Mouse (Mus musculus): ENCODE results near the gene Serpina9.
"Not testable (repeated sequence)": the region's sequence is repeated elsewhere in the genome, so short reads cannot be mapped to it uniquely, and the experiment has no call there.

Gene Serpina9

GRCm38 (mm10) chr12:103988754-103989513, 24.6 kb downstream of the Serpina9 start:
- DNase-seq, result no peak

GRCm38 (mm10) chr12:103985868-103986267, 27.7 kb downstream of the Serpina9 start:
- DNase-seq, result no peak

GRCm38 (mm10) chr12:103984935-103985334, 28.6 kb downstream of the Serpina9 start:
- DNase-seq, result peak; percentile 15

- no peak for DNase-seq
Measured at GRCm38 (mm10) chr12:103981646-103982360, 31.8 kb downstream of the Serpina9 start.

DNA sequence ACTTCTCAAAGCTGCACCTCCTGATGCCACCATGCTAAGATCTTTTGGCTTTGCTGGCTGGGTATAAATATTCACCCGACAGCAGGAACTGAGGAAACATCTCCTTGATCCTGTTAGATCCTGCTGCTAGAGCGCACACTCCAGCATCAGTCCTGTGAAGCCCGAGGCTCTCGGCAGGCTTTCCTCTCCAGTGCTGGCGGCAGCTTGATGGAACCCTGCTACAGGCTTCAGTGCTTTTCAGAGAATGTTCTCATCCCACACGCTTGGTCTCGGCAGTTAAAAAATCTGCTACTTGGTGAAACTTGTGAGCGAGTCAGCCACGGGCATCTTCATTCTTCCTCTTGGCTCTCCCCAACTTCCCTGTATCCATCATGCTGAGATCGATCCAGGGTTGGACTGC, 35.3 kb downstream of the Serpina9 start:
- DNase-seq, result no peak

- DNase-seq, result no peak
Measured at GRCm38 (mm10) chr12:103977846-103978245, 35.7 kb downstream of the Serpina9 start.

GRCm38 (mm10) chr12:103977060-103977459, 36.5 kb downstream of the Serpina9 start:
- no peak for DNase-seq

- no peak for DNase-seq
Measured at GRCm38 (mm10) chr12:103971080-103971479, 42.5 kb downstream of the Serpina9 start.

DNA sequence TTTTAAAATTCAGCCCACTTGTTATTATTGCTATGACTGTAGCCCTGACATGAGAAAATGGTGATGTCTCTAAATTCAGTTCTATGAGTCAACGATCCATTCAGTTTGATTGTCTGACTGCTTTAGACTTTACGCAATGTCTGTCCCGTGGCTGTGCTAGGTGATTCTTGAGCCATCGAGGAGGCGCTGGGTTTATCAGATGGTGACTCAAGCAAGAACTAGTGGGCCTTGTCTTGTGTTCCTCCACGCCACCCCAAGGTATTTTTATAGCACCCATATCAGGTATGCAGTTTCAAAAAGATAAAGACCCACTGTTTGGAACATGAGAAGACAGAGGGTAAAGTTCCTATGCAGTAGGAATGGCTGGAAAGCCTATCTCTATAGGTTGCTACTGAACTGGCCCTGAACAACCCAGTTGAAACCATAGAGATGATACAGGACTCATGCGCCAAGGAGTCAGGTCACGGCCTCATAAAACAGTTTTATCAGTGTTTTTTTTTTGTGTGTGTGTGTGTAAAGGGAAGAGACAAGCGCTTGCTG, 43.9 kb downstream of the Serpina9 start:
- DNase-seq, result no peak

GRCm38 (mm10) chr12:103966761-103967160, 46.8 kb downstream of the Serpina9 start:
- DNase-seq, result no peak

DNA sequence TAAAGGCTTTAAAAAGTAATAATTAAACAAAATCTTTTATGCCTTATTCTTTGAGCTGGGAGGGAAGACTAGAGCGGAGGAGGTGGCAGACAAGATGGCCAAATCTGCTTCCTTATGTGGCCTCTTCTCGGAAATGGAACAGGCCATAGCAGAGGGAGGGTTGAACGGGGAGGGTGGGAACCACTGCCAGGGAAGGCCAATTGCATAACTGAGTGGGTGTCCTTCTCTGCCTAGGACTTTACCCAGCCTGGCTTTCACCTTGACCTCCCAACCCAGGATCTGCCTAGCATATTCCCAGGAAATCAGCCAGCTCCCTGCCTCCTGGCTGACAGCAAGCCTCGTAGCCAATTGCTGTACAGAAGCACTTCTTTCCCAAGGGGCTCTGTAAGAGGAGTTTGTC, 50.3 kb downstream of the Serpina9 start:
- no peak for DNase-seq

DNA sequence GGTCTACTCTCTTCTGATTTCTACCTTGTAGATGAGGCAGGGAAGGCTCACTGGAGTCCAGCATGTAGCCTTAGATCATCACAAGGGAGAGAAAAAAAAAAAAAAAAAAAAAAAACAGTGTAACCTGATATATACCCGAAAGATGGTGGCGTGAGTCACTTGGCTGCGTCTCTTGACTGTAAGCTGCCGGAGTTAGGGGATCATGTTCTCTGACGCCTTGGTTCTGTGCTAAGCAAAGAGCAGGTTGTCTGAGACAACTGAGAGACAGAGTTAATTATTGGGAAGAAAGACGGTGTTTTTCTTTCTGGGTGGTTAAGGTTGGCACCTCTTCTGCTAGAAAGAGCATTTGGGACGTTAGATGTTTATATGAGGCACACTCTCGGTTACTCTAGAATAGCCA, 50.7 kb downstream of the Serpina9 start:
- no peak for DNase-seq

DNA sequence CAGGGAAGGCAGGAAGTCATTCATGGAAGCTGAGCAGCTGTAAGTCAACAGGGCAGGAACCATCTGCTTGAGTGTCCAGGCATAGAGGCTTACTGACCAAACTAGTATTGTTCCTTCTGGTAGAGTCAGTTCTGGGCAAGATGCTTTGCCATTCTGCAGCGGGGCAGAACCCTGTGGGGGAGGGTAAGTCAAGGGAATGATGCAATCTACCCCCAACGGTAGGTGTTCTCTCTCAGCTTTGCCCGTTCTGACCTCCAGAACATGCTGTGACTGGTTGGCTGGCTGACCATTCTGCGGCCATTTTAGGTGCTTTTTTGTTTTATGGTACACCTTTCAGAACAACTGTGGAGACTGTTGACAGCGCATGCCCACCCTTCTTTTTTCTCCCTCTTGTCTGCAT, 51.2 kb downstream of the Serpina9 start:
- DNase-seq, result no peak

GRCm38 (mm10) chr12:103961716-103962115, 51.8 kb downstream of the Serpina9 start:
- no peak for DNase-seq

DNA sequence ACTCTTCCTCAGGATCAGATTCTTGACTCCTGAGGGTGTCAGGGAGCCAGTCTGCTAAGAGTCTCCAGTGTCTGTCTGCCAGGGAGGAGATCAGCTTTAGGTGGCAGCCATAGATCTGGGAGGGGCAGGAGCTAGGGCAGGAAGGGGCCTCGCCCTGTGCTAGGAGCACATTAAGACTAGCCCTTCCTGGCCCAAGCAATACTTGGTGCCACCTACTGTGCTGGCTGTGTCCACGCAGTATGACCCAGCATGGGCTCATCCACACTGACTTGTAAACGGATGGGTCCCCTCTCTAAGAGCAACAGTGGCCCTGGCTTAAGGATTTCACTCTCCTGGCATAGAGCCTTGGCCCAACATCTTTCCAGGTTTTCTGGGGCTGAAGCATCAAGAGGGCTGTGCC, 54.8 kb downstream of the Serpina9 start, which contains the start of gene Serpina1e:
Gene Serpina1e (minus strand): TSS at position 178 of the 400 bp plus-strand sequence.
- DNase-seq, result no peak

GRCm38 (mm10) chr12:103956555-103956954, 57.0 kb downstream of the Serpina9 start:
- not testable (repeated sequence) for DNase-seq

DNA sequence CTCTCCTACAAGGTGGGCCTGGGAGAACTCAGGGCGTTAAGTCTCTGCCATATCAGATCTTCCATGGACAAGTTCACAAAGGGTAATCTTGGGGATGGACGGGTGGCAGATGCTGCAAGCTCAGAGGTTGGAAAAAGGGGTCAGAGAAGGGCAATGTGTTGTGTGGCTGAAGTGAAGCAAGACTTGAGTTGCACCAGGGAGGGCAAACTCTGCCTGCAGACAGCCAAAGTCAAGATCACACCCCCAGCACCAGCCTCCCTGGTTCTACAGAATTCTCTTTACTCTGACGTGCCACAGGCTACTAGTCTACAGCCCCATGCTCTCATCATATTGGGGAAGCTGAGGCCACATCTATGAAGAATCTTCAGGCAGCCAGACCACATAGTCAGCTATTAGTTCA, 60.6 kb downstream of the Serpina9 start:
- DNase-seq, result not testable (repeated sequence)

DNA sequence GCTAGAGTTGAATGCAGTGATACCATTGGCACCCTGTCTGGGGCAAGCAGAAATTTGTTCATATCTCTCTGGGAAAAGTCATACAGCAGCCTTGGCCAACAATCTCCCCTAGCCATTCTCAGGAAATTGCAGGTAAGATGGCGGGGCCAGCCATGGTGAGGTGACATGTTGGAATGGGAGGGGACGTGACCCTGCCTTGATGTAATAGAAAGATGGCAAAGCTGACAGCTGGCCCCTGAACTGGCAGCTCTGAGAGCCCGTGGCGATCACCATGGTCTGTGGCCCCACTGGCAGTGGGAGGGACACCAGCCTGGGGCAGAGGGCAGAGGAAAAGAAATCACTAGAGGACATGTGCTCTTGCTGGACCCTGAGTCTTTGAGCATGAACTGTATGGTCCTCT, 67.3 kb downstream of the Serpina9 start:
- DNase-seq, result no peak

All from cerebellum, adult 8-10 months (tissue).